ENCODE assay signal across 29 mouse cellular contexts in the genomic region with DNA sequence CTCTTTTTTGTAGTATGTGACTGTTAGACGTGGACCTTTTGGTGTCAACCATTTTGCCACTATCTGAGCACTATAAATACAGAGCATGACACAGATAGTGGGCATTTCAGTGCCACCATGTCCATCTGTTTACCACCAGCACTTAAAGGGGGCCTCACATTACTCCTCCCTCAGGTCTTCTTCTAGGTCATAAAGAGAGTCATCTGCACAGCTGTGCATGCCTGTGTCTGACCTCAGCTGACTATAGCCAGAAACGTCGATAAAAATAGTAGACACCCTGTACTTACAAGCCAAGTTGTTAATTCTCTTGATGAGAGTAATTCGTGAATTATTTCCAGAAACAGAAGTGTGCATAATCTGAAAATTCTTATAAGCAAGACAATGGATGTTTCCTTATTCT. TPM values are rescaled to one million over a fixed set of nuclear protein-coding genes. Genes with fewer than 3 reads are reported as not detected.
"Had no signal": no experiment of that assay in that cellular context is flagged by ENCODE, and none has a peak within 500 bp of the region (broad histone marks: within the 10 kb centered on the region; RNA-seq: fewer than 3 reads in every experiment).

No protein-coding gene starts in this region.

- H3K36me3 ChIP-seq: limb, embryonic 10.5 days; limb, embryonic 12.5 days; limb, embryonic 13.5 days; limb, embryonic 15.5 days; liver, embryonic 12.5 days; liver, embryonic 13.5 days; liver, embryonic 15.5 days; lung, embryonic 15.5 days; midbrain, embryonic 10.5 days; midbrain, embryonic 12.5 days; midbrain, embryonic 13.5 days; midbrain, embryonic 15.5 days; neural tube, embryonic 12.5 days had no signal

- H3K27me3 ChIP-seq: limb, embryonic 12.5 days; limb, embryonic 13.5 days; limb, embryonic 15.5 days; liver, embryonic 12.5 days; liver, embryonic 13.5 days; liver, embryonic 15.5 days; lung, embryonic 15.5 days; megakaryocyte, embryonic 14.5 days; midbrain, embryonic 12.5 days; midbrain, embryonic 13.5 days; midbrain, embryonic 15.5 days; neural tube, embryonic 12.5 days had no signal

- H3K4me3 ChIP-seq: left cerebral cortex, adult 2 months; limb, embryonic 10.5 days; limb, embryonic 12.5 days; limb, embryonic 13.5 days; limb, embryonic 15.5 days; liver, embryonic 12.5 days; liver, embryonic 13.5 days; liver, embryonic 15.5 days; lung, embryonic 15.5 days; megakaryocyte, embryonic 14.5 days; midbrain, embryonic 10.5 days; midbrain, embryonic 12.5 days; midbrain, embryonic 13.5 days; midbrain, embryonic 15.5 days; neural tube, embryonic 12.5 days had no signal

- DNase-seq: left cerebral cortex, postnatal 4 days; liver; liver, embryonic 13.5 days; liver, postnatal 0 days; lung, adult 18-20 months; lung, adult 2 months; lung, embryonic 14.5 days; lung, postnatal 10 days; lung, postnatal 36 days; lung, postnatal 4 days; midbrain, embryonic 14.5 days had no signal

- H3K4me2 ChIP-seq: limb, embryonic 12.5 days; limb, embryonic 13.5 days; limb, embryonic 15.5 days; liver, embryonic 11.5 days; liver, embryonic 12.5 days; liver, embryonic 13.5 days; liver, embryonic 15.5 days; lung, embryonic 14.5 days; lung, embryonic 15.5 days; midbrain, embryonic 11.5 days; midbrain, embryonic 12.5 days; midbrain, embryonic 13.5 days; midbrain, embryonic 15.5 days; neural tube, embryonic 12.5 days had no signal

RNA-seq across cellular contexts. Expression of gene Gabrb2, which starts 29.4 kb away (rescaled TPM):
- polyA plus RNA-seq: liver, adult 2 months; liver, embryonic 15.5 days; liver, postnatal 0 days; lung, adult 2 months; macrophage had no signal
